Mouse (Mus musculus) myocyte (in vitro differentiated cells): ENCODE data around the gene Fam69a. TPM values are rescaled to one million over a fixed set of nuclear protein-coding genes. Genes with fewer than 3 reads are reported as not detected.
A peak's percentile ranks its signal among the peaks of the same experiment; 100 is the strongest.

Experiments
- H3K27me3 ChIP-seq: one replicate; pipeline ENCODE4 v1.6.1; 2011; ENCODE audit not compliant: control insufficient read depth, insufficient read depth, insufficient read length
- H3K36me3 ChIP-seq: one replicate; pipeline ENCODE4 v1.6.1; 2011; ENCODE audit not compliant: control insufficient read depth, insufficient read depth
- H3K4me2 ChIP-seq: one replicate; pipeline ENCODE4 v1.6.1; 2011; ENCODE audit warnings: low read depth, control low read depth
- H3K4me3 ChIP-seq: one replicate; pipeline ENCODE4 v1.5.1; 2011; ENCODE audit warnings: mild to moderate bottlenecking, control low read depth, moderate library complexity
- H3K79me2 ChIP-seq: one replicate; pipeline ENCODE4 v1.6.1; 2011; ENCODE audit not compliant: control insufficient read depth, insufficient read depth
- H3ac ChIP-seq: one replicate; pipeline ENCODE4 v1.6.1; 2011; ENCODE audit not compliant: control insufficient read depth, insufficient read length
- CEBPB ChIP-seq: IDR thresholded peaks from 2 replicates; pipeline ENCODE4 v1.6.1; 2011; ENCODE audit warnings: mild to moderate bottlenecking, moderate library complexity; ENCODE audit not compliant: poor library complexity, insufficient read depth, severe bottlenecking
- E2F4 ChIP-seq: IDR thresholded peaks from one replicate; pipeline ENCODE4 v1.6.1; 2011; ENCODE audit warnings: mild to moderate bottlenecking, control low read depth, moderate library complexity; ENCODE audit not compliant: insufficient read depth
- MAX ChIP-seq: IDR thresholded peaks from one replicate; pipeline ENCODE4 v1.6.1; 2011; ENCODE audit warnings: low read depth, mild to moderate bottlenecking, control low read depth
- MYOD1 ChIP-seq, 3 experiments: IDR thresholded peaks; one replicate each; pipeline ENCODE4 v1.6.1; 2011; ENCODE audit warnings: control low read depth in 2 of 3, low read depth in 2 of 3, mild to moderate bottlenecking in 2 of 3, moderate library complexity in 1 of 3; ENCODE audit not compliant: insufficient read length in 2 of 3, control insufficient read depth in 1 of 3
- MYOG ChIP-seq, 3 experiments: IDR thresholded peaks; one replicate each; pipeline ENCODE4 v1.6.1; 2011; ENCODE audit warnings: control low read depth in 2 of 3, low read depth in 2 of 3, mild to moderate bottlenecking in 2 of 3; ENCODE audit not compliant: insufficient read length in 2 of 3, control insufficient read depth in 1 of 3, insufficient read depth in 1 of 3
- POLR2A ChIP-seq: IDR thresholded peaks from one replicate; pipeline ENCODE4 v1.6.1; 2011; ENCODE audit warnings: low read depth, mild to moderate bottlenecking, control low read depth, moderate library complexity; ENCODE audit not compliant: insufficient read length
- POLR2AphosphoS2 ChIP-seq: IDR thresholded peaks from one replicate; pipeline ENCODE4 v1.6.1; 2011; ENCODE audit warnings: low read depth, control low read depth; ENCODE audit not compliant: insufficient read length
- REST ChIP-seq: IDR thresholded peaks from one replicate; pipeline ENCODE4 v1.6.1; 2011; ENCODE audit warnings: mild to moderate bottlenecking, control low read depth, moderate library complexity; ENCODE audit not compliant: insufficient read depth, insufficient read length
- SRF ChIP-seq: IDR thresholded peaks from one replicate; pipeline ENCODE4 v1.6.1; 2011; ENCODE audit warnings: low read depth; ENCODE audit not compliant: control insufficient read depth, insufficient read length
- TCF12 ChIP-seq: IDR thresholded peaks from one replicate; pipeline ENCODE4 v1.6.1; 2011; ENCODE audit warnings: mild to moderate bottlenecking, control low read depth; ENCODE audit not compliant: poor library complexity, insufficient read depth, severe bottlenecking
- TCF3 ChIP-seq: IDR thresholded peaks from one replicate; pipeline ENCODE4 v1.6.1; 2011; ENCODE audit warnings: low read depth, control low read depth; ENCODE audit not compliant: insufficient read length
- USF1 ChIP-seq: IDR thresholded peaks from one replicate; pipeline ENCODE4 v1.6.1; 2011; ENCODE audit warnings: low read depth, mild to moderate bottlenecking, control low read depth, moderate library complexity
- polyA plus RNA-seq: library from polyadenylated mRNA; unstranded; fragments of >200 nt; fragmentation: generic; extraction: Trizol; gene quantifications from one replicate; pipeline ENCODE4 v1.2.1, GENCODE M21; 2012; ENCODE audit warnings: missing spikeins

Gene Fam69a
- polyA plus RNA-seq, 1 experiment = 8.2 TPM

DNA sequence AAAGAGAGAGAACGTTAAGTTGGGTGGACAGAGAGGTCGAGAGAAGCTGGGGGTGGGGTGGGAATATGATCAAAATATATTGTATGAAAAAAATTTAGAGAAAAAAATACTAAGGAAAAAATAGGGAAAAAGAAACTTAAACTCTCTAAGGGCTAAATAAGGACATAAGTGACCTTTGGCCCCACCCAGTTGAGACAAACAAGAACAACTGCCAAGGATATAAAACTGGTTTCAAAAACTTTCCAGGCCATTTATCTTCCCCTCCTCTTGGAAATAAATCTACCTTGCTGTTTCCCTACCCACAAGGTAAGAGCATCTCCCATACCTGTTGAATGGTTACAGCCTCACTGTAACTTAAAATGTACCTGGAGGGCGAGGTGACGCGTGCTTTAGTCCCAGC lies 2.9 kb downstream of the Fam69a start:
- Histone ChIP-seq H3K36me3 (no peaks in the 10 kb centered on the region), H3K79me2 (peaks cover 4% of the 10 kb centered on the region), H3ac (no peak overlapping the region), H3K27me3 (no peaks in the 10 kb centered on the region), H3K4me3 (no peak overlapping the region), H3K4me2 (no peak overlapping the region)
- TF ChIP-seq CEBPB (no peak), MAX (no peak), USF1 (no peak), POLR2AphosphoS2 (no peak), MYOD1 (IDR thresholded peaks at IDR 0.05; ENCODE audit: control insufficient read depth in 1 of 3, insufficient read length in 2 of 3, low read depth in 2 of 3) (no peak), TCF12 (no peak), REST (no peak), POLR2A (no peak), TCF3 (no peak), MYOG (IDR thresholded peaks at IDR 0.05; ENCODE audit: control insufficient read depth in 1 of 3, insufficient read depth in 1 of 3, insufficient read length in 2 of 3, low read depth in 2 of 3) (no peak), E2F4 (no peak), SRF (no peak)

DNA sequence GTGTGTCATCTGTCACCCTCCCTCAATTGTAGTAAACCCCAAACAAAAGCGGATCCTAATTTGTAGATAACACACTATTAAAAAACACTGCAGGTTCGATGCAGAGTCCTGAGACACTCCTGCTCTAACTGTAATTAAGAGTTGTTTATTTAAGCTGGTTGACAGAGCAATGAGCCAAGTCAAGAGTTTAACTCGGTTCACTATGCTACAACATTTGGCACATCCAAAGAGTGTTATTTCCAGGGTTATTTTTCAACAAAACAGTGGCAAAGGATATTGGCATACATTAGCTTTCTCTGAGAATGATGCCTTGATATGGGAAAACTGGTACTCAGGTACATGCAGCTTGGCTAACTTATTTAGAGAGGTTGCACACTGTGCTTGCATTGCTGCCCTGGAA lies 4.9 kb downstream of the Fam69a start:
- TF ChIP-seq REST = no peak
- TF ChIP-seq SRF = no peak
- TF ChIP-seq POLR2AphosphoS2 = no peak
- no peak for TF ChIP-seq CEBPB
- no peak for TF ChIP-seq USF1
- TF ChIP-seq POLR2A = no peak
- no peak for TF ChIP-seq MYOG (IDR thresholded peaks at IDR 0.05; ENCODE audit: control insufficient read depth in 1 of 3, insufficient read depth in 1 of 3, insufficient read length in 2 of 3, low read depth in 2 of 3)
- TF ChIP-seq MAX = no peak
- no peak for TF ChIP-seq TCF12
- TF ChIP-seq E2F4 = no peak
- TF ChIP-seq TCF3 = no peak
- no peak for TF ChIP-seq MYOD1 (IDR thresholded peaks at IDR 0.05; ENCODE audit: control insufficient read depth in 1 of 3, insufficient read length in 2 of 3, low read depth in 2 of 3)
- no peak overlapping the region for H3ac ChIP-seq

DNA sequence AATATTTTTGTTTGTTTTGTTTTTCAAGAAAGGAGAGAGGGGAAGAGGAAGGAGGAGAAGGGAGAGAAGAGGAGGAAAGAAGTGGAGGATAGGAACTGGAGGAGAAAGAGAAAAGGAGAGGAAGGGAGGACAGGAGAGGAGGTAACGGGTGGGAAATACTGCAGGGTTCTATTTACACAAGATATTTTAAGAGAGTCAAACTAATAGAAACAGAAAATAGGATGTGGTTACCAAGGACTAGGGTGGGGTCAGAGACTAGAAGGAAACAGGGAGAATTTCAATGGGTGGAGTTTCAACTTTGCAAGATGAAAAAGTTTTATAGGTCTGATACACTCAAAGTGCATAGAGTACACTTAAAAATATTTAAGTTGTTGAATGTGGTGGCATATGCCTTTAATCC lies 7.0 kb downstream of the Fam69a start:
- Histone ChIP-seq H3K36me3 (no peaks in the 10 kb centered on the region), H3K4me3 (no peak overlapping the region), H3K27me3 (no peaks in the 10 kb centered on the region), H3K79me2 (peaks cover 7% of the 10 kb centered on the region), H3K4me2 (peak overlapping the region; percentile 15), H3ac (no peak overlapping the region)
- TF ChIP-seq MYOG (IDR thresholded peaks at IDR 0.05; ENCODE audit: control insufficient read depth in 1 of 3, insufficient read depth in 1 of 3, insufficient read length in 2 of 3, low read depth in 2 of 3) (no peak), POLR2A (no peak), CEBPB (no peak), E2F4 (no peak), TCF12 (no peak), MYOD1 (IDR thresholded peaks at IDR 0.05; ENCODE audit: control insufficient read depth in 1 of 3, insufficient read length in 2 of 3, low read depth in 2 of 3) (no peak), TCF3 (no peak), MAX (no peak), REST (no peak), USF1 (no peak), SRF (no peak), POLR2AphosphoS2 (no peak)

More for the DNA sequence above, 4.9 kb downstream of the Fam69a start:
- Histone ChIP-seq H3K36me3 (no peaks in the 10 kb centered on the region), H3K79me2 (peaks cover 4% of the 10 kb centered on the region), H3K27me3 (no peaks in the 10 kb centered on the region), H3K4me2 (no peak overlapping the region), H3K4me3 (no peak overlapping the region)

DNA sequence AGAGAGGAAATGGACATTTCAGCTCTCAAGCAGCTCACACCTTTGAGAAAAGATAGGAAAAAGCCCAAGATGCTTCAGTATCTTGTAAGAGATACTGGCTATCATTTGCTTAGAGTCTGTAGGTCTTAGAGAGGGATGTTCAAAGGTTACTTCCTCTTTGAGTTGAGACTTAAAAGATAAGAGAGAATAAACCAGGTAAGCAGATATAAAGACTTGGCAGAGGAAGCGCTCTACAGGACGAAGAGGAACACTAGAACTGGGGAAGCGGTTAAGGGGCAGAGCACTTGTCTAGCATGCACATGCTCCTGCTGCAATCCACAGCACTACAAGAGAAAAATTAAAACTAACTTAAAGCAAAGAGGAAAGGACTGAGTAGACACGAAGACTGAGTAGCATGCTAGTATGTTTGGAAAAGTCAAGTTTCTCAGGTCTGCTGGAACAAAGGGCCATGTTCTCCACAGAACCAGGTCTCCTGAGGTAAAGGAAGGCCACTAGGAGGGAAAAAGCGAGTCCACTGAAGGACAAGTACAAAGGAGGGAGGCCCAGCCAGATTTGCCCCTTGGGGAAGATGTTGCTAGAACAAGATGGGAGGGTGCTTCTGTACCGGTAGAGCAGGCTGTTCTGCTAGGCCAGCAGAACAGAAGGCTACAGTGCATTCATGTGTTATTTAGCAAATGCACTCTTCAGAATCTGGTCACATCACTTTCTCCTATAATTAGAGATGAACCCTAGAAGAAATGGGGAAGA lies 8.4 kb downstream of the Fam69a start:
- Histone ChIP-seq H3ac (no peak overlapping the region), H3K4me3 (no peak overlapping the region), H3K79me2 (peaks cover 8% of the 10 kb centered on the region), H3K27me3 (no peaks in the 10 kb centered on the region), H3K36me3 (no peaks in the 10 kb centered on the region), H3K4me2 (no peak overlapping the region)
- no peak for TF ChIP-seq TCF12
- TF ChIP-seq REST = no peak
- no peak for TF ChIP-seq MYOD1 (IDR thresholded peaks at IDR 0.05; ENCODE audit: control insufficient read depth in 1 of 3, insufficient read length in 2 of 3, low read depth in 2 of 3)
- no peak for TF ChIP-seq POLR2A
- TF ChIP-seq CEBPB = no peak
- no peak for TF ChIP-seq MAX
- no peak for TF ChIP-seq SRF
- no peak for TF ChIP-seq POLR2AphosphoS2
- TF ChIP-seq USF1 = no peak
- TF ChIP-seq MYOG (IDR thresholded peaks at IDR 0.05; ENCODE audit: control insufficient read depth in 1 of 3, insufficient read depth in 1 of 3, insufficient read length in 2 of 3, low read depth in 2 of 3) = no peak
- TF ChIP-seq TCF3 = no peak
- TF ChIP-seq E2F4 = no peak
